Mouse (Mus musculus): ENCODE measurements around the gene Cerk.
"Not testable (repeated sequence)": the region's sequence is repeated elsewhere in the genome, so short reads cannot be mapped to it uniquely, and the experiment has no call there.

Cerk gene

DNA sequence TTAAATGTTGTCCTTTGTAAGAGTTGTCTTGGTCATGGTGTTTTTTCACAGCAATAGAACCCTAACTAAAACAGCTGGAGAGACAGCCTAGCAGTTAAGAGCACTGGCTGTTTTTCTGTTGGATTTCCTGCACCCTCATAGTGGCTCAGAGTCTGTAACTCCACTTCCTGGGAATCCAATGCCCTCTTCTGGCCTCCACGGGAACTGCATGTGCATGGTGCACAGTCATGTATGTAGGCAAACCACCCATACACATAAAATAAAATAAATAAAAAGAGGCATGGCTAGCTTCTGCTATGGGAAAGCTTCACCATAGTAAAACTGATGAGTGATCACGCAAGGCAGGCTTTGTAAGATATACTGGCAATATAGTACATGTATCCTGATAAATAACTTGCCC lies 19.4 kb upstream of the Cerk start:
- peak; percentile 91 to 92 for DNase-seq

DNA sequence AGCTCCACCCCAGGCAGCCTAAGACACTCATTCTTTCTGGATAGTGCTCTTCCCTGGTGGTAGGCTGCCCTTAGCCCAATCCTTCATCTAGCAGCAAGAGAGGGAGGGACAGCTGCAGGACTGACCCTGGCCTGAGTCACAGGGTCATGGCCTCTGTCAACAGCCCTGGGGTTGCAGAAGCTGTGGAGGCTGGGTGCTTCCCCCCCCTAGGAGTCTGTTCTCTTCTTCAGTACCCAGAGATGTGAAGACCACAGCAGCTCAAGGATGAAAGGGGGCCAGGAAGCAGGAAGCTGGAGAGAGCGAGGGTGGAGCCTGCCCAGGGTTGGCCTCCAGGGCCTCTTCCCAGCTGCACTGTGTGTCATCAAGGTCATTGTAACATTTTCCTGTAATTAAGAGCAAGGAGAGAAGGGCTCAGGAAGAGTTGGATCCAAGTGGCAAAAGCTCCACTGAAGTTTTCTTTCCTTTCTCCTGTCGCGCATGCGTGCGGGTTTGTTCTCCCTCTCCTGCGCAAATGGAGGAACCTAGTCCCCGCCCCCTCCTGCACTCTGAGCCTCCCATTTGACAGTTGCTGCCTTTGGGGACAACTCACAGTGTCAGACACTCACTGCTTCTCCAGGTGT lies 18.1 kb upstream of the Cerk start:
- DNase-seq = peak in 1 of 2 experiments; percentile 37

DNA sequence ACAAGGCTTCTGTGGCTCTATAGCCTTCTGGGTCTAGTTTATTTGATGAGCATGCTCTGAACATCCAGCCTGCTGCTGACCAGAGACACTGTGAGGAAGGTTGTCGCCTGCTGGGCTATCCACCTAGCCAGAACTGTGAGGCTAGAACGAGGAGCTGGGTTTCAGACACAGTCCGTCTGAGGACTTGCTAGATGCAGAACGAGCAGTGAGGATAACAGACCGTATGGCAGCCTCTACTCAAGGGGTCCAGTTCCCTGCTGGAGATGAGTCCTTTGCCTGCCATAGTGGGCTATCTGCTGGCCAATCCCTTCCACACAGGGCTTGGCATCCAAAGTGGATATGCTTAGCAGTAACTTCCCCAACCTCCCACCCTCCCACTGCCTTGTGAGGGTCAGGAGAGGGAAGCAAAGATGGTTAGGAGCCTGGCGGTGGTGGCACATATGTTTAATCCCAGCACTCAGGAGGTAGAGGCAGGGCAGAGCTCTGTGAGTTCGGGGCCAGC lies 17.4 kb upstream of the Cerk start:
- DNase-seq = no peak

DNA sequence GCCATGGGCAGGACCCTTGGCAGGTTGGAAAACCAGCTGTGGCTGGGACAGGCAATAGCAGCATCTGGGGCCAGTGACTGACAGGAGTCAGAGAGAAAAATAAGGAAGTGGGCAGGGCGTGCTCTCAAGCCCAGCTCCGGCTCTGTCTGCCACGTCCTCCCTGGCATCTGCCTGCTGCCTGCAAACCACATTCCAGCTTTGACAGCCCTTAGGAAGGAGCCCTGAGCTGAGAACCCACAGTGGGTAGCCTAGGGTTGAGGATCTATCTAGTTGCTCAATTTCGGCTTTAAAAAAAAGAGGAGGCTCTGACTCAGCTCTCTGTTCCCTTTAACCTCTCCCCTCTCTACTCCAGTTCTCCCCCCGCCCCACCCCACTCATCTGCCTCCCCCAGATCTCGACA lies 16.7 kb upstream of the Cerk start:
- DNase-seq = peak; percentile 75

DNA sequence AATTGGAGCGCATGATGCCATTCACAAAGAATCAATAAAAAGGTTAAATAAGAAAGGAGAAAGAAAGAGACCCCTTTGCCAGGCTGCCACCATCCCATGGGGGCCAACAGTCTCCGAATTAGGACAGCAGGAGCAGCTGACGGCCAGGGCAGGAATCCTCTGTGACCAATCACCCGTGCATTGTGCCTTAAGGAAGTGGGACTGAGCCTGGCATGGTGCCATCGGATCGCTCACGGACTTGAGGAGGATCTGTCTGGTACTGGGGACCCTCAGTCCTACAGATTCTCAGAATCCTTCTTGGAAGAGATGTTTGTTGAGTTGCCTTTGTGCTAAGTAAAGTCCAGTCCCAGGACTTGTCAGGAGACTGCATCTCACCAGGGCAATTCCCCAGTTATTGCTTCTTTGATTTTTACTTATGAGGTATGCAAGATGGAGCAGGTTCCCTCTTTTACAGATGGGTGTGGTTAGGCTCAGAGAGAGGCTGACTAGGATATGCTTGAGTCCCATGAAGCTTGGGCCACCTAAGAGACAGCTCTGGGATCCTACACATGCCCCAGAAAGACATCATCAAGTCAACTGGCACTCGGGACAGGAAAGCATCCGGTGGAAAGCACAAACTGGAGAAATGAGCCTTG lies 15.9 kb upstream of the Cerk start:
- DNase-seq = no peak

DNA sequence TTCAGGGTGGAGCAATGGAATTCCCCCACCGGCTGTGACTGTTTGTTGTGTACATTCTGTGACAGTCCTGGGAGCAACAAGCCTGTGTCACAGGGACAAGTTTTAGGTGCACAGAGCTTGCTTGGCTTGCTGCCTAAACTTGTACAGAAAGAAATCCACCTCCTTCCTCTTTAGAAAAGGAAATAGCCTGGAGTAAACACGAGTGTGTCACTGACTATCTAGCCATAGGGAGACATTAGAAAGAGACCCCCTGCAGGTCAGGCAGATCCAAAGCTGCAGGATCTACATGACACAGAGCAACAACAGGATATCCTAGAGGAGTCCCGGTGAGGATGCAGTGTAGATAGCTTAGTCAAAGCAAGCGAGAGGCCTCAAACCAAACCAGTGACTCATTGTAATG lies 15.2 kb upstream of the Cerk start:
- DNase-seq = peak; percentile 37 to 41

DNA sequence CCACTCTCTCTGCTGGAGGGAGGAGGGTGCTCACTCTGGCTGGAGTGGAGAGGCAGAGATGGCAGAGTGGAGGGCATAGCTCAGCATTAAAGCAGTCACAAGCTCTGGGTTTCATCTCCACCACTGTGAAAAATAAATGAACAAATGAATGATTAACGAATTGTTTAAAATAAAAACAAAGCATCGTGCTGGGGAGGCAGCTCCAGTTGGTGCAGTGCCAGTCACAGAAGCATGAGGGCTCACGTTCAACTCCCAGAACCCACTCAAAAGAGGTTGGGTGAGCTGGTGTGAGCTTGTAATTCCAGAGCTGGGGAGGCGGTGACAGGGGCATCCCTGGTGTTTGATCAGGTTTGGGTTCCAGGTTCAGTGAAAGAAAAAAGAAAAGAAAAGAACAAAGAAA lies 14.2 kb upstream of the Cerk start:
- no peak for DNase-seq

DNA sequence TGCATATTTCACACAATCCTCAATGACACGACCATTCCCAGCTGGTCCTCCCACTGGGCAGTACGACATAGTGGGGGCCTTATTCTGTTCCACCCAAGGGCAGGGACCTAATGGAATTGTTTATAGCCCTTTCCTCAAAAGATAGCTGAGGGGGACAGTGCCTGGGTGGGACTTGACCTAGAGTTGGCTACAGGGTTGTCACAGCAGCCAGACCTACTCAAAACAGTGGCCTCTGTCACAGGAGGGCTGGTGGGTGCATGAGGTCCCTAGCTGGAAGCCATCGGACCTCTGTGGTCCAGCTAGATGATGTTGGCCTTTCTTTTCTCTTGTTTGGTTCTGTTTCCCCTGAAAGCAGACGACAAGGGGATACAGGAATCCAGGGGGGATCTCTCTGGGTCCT lies 13.5 kb upstream of the Cerk start:
- no peak for DNase-seq

DNA sequence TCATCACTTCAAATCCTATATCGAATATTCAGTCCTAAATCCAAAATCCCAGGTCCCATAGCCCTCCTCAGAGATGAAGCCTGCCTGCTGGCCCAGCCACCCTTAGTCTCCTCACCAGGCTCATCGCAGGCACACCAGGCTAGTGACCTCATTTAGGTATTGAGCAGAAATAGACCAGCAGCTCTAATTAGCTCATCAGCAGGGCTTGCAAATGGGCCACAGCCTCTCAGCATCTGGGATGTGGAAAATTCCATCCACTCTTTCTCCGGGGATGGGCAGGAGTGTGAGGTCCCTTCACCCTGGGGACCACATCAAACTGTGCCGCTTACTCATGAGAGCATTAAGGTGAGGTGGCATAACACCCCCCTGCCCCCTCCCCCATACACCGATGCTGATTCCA lies 13.1 kb upstream of the Cerk start:
- no peak for DNase-seq

DNA sequence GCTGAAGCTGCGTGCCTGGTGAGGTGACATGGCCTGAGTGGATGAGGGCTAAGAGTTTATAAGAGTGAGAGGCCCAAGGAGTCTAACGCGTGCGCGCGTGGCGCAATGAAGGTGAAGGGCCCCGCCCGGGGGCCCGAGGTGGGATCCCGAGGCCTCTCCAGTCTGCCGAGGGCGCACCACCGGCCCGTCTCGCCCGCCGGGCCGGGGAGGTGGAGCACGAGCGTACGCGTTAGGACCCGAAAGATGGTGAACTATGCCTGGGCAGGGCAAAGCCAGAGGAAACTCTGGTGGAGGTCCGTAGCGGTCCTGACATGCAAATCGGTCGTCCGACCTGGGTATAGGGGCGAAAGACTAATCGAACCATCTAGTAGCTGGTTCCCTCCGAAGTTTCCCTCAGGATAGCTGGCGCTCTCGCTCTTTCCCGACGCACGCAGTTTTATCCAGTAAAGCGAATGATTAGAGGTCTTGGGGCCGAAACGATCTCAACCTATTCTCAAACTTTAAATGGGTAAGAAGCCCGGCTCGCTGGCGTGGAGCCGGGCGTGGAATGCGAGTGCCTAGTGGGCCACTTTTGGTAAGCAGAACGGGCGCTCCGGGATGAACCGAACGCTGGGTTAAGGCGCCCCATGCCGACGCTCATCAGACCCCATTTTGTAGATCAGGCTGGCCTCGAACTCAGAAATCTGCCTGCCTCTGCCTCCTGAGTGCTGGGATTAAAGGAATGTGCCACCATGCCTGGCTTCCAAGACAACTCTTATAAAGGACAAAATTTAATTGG lies 8.9 kb upstream of the Cerk start:
- DNase-seq = peak; percentile 54 to 57

DNA sequence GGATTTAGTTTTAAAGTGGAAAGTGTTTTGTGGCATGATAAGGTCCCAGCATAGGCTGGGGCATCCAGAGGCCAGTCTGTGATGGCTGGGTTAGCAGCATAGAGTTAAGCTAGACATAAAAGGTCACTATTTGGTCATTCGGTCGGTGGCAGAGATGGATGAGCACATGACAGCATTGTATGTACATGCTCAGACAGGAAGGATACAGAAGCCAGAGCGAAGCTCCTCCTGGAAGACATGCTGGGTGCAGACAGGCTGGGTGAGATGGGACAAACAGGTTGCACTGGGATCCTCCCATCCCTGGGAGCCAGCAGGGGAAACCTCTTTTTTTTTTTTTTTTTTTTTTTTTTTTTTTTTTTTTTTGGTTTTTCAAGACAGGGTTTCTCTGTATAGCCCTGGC lies 6.0 kb upstream of the Cerk start:
- DNase-seq = no peak

DNA sequence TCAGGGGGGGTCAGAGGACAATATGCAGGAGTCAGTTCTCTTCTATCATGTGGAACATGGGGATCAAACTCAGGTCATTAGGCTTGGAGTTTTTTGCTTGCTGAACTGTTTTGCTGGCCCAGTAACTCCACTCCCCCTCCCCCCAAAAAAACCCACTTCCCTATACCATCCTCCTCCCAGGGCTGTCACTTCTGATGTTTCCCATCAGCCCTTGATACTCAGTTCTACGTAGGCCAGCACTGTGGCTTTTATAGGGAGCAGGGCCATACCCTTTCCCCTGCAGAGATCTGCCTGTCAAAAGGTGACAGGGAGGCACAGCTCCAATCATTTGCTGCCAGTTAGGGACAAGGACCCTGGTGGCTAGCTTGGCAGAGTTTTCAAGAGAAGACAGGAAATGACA lies 5.6 kb upstream of the Cerk start:
- peak; percentile 68 to 74 for DNase-seq

DNA sequence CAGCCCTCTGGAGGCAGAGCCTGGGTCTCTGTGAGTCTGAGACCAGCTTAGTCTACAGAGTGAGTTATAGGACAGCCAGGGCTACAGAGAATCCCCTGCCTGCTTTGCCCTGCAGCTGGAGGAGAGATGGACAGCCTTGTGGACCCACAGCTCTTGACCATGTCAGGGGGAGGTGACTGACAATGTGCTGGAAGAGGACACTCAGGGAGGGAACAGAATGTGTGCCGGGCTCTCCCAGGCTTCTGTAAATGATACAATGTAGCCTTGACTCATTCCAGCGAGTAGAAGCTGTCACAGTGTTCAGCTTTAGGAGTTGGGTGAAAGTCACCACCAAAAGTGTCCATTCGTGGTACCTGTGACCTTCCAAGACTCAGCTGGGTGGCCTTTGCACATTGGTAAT lies 4.4 kb upstream of the Cerk start:
- no peak for DNase-seq

DNA sequence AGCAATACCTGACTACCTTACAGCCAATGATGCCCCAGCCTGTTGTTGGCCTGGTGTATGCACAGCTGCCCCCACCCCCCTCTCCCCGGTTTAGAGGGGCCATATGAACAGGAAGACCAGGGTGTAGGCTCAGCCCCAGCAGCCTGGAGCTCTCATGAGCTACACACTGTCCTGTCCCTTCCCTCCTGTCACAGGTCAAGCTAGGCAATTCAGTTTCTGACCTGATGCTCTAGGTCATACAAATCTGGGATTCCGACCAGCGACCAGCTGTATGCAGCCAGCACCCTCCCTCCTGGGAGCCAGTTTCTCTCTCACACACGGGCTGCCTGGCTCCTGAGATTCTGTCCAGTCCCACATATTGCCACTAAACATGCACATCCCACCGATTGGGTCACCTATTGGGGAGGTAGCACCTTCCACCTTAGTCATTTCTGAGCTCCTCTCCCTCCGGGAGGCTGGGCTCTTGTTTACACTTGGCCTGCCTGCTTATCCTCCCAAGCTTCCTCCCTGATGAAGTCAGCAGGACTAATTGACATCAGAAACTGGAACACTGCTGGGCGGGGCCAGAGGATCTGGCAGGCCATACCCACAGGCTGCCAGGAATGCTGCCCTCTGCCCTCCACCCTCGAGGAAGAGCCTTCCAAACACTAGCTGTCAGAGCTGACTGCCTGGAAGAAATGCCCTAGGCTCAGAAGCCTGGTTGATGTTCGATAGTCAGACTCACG lies 3.0 kb upstream of the Cerk start:
- no peak for DNase-seq

DNA sequence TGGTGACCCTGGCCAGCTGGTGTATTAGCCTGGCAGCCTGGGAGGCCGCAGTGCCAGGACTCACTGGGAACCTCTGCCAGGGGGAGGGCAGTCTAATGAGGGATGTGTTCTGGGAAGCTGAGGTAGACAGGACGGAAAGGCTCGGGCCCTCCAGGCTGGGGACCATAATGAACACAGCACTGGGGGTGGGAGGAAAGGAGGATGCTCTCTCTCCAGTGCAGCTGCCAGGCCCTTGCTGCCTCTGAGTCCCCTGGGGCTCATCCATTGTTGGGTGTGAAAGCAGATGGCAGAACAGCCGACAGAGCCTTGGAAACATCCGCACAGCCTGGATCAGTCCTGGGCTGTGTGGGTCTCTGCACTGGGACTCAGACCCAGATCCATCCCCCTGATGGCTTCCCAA lies 2.2 kb upstream of the Cerk start:
- DNase-seq = no peak

DNA sequence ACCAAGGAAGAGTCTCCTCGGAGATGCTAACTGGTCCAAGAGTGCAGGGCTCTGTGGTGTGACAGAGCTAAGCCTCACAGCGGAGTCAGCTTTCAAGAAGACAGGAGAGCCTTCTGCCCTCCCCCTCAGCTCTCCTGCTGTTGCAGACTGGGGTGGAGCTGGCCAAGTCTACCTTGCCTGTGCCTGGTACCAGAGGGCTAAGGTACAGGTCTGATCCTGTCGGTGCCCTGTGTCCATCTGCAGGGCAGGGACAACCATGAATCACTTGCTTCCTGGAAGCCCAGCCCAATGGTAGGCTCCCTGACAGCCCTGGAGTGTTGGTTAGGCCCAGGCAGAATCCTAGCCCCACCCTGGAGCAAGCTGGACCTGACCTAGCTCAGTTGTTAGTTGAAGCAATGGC lies 745 bp upstream of the Cerk start:
- DNase-seq = no peak

DNA sequence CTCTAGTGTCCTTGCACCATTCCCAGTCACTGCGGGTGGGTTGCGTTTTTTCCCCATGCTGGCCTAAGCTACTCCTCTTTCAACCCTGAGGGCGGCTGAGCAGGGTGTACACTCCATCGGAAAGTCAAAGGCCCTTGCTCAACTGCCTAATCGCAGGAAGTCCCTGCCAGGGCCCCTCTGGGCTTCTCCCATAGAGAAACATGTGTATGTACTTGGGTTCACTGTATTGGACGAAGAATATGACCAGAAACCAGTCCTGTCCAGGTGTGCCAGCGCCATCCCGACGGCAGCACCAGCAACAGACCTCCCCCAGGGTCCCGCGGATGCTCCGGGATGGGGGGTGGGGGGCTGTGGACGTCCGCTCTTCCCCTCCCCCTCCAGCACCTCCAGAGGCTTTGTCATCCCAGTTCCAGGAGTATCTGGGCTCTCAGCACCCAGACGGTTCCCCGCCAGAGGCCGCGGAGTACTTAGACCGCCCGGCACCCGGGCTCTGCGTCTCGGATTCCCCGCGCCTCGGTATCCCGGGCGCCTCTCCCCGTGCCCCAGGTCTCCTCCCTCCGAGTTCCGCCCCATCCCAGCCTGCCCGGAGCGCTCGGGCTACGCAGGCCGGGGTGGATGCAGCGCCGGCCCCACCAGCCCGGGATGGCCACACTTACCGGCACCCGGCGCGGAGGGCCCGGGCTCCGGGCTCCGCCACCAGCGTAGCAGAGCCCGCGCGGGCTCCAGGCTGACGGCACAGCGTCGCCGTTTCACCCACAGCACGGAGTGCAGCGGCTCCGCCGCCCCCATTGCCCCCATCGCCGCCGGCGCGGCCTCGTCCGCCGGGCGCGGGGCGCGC lies 871 bp downstream of the Cerk start:
- DNase-seq = peak; percentile 70 to 75

DNA sequence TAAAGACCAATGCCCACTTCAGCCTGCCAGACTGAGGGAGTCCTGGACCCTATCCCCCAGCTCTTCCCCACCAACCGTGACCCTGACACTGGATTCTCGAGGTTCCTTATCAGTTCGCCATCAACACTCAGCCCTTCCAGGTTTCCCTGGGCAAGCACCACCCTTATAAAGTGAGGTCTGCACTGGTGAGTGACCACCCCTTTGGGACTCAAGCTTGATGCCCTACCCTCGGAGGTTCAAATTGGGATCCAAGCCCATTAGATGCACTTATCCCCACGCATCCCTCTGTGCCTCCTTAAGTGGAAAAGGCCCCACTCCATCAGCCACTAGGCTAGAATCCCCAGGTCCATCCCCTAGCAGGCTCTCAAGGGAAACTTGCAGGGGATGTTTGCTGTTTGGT lies 1.9 kb downstream of the Cerk start:
- peak; percentile 33 to 46 for DNase-seq

DNA sequence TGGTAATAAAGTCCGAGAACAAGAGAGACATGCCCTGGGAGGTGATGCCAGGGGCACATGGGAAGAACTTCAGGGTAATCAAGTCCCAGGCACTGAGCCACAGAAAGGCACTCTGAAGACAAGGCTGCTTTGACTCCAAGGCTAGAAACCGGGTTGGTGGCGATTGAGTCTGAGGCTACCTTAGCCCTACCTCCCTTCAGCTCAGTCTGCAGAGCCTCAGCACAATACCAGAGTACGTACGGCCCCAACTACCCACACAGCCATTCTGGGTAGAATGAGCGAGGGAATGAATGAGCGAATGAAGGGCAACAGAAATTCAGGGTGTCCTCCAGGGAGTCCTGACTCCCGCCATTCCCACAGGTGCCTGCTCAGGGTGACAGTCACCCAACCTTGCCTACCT lies 2.5 kb downstream of the Cerk start:
- DNase-seq = peak; percentile 55 to 61

DNA sequence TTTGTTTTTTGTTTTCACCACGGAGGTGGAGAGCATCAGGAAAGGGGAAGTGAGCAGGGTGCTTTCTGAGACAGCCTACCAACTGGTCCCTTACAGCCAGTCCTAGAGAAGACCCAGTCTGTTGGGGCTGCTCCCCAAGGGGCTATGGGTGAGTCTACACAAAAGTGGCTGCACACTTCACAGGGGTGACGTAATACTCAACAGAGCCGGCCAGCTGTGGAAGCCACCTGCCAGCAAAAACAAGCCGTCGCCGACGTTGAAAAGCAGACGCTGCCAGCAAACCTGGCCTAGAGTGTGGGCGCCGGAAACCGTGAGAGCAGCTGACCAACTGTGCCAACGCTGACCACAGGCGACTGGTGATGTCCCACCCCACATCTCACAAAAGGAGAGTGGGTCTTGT lies 3.3 kb downstream of the Cerk start:
- DNase-seq = peak; percentile 89 to 92

DNA sequence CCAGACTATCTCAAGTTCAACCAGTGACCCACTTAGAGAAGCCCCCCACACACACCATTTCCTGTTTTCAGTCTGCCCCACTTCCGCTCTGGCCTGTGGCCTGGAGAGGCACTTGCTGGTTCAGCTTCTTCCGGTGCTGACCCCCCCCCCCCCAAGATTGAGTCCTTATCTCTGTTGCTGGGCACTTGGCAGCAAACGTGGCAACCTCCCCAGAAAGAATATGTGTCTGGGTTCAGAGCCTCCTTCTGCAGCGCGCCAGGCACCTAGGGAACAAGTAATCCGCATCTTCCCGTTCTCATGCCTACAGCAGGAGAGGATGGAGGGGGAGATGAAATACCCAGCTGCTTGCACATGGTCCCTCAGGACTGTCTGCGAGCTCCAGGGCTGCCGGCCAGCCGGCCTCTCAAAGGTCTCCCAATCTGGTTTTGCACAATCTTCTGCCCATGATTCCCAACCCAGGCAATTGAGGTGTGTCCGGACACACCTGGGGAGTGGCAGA lies 4.0 kb downstream of the Cerk start:
- peak; percentile 70 to 71 for DNase-seq

DNA sequence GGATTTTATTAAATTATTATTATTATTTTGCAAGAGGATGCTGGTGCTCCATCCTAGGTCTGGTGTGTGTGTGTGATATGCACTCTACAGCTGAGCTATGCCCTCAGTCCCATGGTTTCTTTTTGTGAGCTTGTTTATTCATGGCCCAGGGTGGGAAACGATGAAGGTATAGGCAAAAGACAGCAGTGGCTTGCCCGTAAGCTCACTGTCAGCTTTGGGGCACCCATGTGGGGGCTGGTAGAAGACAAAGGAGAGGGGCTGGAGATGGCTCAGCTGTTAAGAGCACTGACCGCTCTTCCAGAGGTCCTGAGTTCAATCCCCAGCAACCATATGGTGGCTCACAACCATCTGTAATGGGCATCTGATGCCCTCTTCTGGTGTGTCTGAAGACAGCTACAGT lies 4.6 kb downstream of the Cerk start:
- not testable (repeated sequence) for DNase-seq
